Mouse (Mus musculus) embryonic facial prominence, embryonic 11.5 days (tissue): Measurements from ENCODE around the gene Rnf144a. TPM values are rescaled to one million over a fixed set of nuclear protein-coding genes. Genes with fewer than 3 reads are reported as not detected.
"Not testable (repeated sequence)": the region's sequence is repeated elsewhere in the genome, so short reads cannot be mapped to it uniquely, and the experiment has no call there.

Experiments used
- ATAC-seq: fragments of 200-750 bp; cut with Nextera tagmentation; replicated peaks from 2 replicates; pipeline ENCODE4 v1.8.0; 2017; ENCODE audit warnings: low read depth; ENCODE audit not compliant: insufficient number of reproducible peaks, low FRiP score, low TSS enrichment
- DNase-seq: peaks from one replicate; pipeline ENCODE4 v3.0.0-alpha.2; 2015; ENCODE audit warnings: low spot score
- H3K27ac ChIP-seq: fragments of 300-500 bp; sonication (generic); replicated peaks from 2 replicates; pipeline ENCODE4 v1.5.1; 2014; ENCODE audit warnings: mild to moderate bottlenecking, low read depth, low read length, control low read depth
- H3K27me3 ChIP-seq: fragments of 300-500 bp; sonication (generic); 2 replicates; pipeline ENCODE4 v1.6.1; 2014; ENCODE audit warnings: mild to moderate bottlenecking, low read length, moderate library complexity, mixed read lengths; ENCODE audit not compliant: control insufficient read depth, insufficient read depth
- H3K36me3 ChIP-seq: fragments of 300-500 bp; sonication (generic); replicated peaks from 2 replicates; pipeline ENCODE4 v1.6.1; 2014; ENCODE audit warnings: low read depth, mild to moderate bottlenecking, low read length, moderate library complexity, mixed read lengths; ENCODE audit not compliant: control insufficient read depth, insufficient read depth
- H3K4me1 ChIP-seq: fragments of 300-500 bp; sonication (generic); 2 replicates; pipeline ENCODE4 v1.6.1; 2014; ENCODE audit warnings: low read length, mixed read lengths; ENCODE audit not compliant: control insufficient read depth, insufficient read depth
- H3K4me2 ChIP-seq: fragments of 300-500 bp; sonication (generic); 2 replicates; pipeline ENCODE4 v1.6.1; 2014; ENCODE audit warnings: low read depth, mild to moderate bottlenecking, control low read depth, low read length, moderate library complexity
- H3K4me3 ChIP-seq: fragments of 300-500 bp; sonication (generic); 2 replicates; pipeline ENCODE4 v1.5.1; 2014; ENCODE audit warnings: low read depth, low read length, control low read depth
- H3K9ac ChIP-seq: fragments of 300-500 bp; sonication (generic); replicated peaks from 2 replicates; pipeline ENCODE4 v1.6.1; 2014; ENCODE audit warnings: mild to moderate bottlenecking, control low read depth, low read length
- H3K9me3 ChIP-seq: fragments of 300-500 bp; sonication (generic); replicated peaks from 2 replicates; pipeline ENCODE4 v1.6.1; 2016; ENCODE audit warnings: mild to moderate bottlenecking, low read length, inconsistent platforms, mixed read lengths; ENCODE audit not compliant: control insufficient read depth
- WGBS: fragments of 180-500 bp; shearing (Covaris S2); extraction: QIAGEN DNeasy Blood & Tissue Kit; methylation state at CpG from one replicate; pipeline ENCODE4 v1.1.7; 2014; 5-methylcytosine and 5-hydroxymethylcytosine counted together
- polyA plus RNA-seq: library from polyadenylated mRNA; unstranded; fragments of >200 nt; fragmentation: Nextera tagmentation; extraction: Ambion mirVana; gene quantifications from 2 replicates; pipeline ENCODE4 v1.2.1, GENCODE M21; 2014

Gene Rnf144a
- polyA plus RNA-seq, 1 experiment from 2014 or later: 32.2 TPM

GRCm38 (mm10) chr12:26446377-26447045 is 31.5 kb upstream of the Rnf144a start:
- Histone ChIP-seq H3K4me3 (no peak overlapping the region), H3K27me3 (no peaks in the 10 kb centered on the region), H3K36me3 (no peaks in the 10 kb centered on the region), H3K27ac (no peak overlapping the region), H3K9me3 (no peaks in the 10 kb centered on the region), H3K4me2 (no peak overlapping the region), H3K4me1 (no peaks in the 10 kb centered on the region), H3K9ac (no peak overlapping the region)
- ATAC-seq (no peak), DNase-seq (no peak)
- WGBS: 83% methylated on average over 4 of the region's 4 CpGs

DNA sequence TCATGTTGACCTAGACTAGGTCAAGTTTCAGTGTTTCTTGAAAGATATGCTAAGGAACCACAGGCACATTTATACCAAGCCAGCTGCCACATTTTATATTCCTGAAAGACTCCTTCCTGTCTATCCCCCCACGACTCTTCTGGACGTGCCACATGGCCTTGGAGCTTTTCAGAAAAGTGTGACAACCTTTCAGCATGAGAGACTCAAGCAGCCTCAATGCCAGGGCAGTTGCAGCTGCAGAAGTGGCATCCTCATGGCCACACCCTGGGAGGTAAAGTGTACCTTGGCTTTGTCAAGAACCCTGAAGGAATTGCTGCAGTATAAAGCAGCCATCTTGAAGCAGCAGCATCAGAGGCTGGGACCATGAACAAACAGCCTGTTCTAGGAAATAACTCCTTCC is 29.5 kb upstream of the Rnf144a start:
- Histone ChIP-seq H3K36me3 (no peaks in the 10 kb centered on the region), H3K9me3 (no peaks in the 10 kb centered on the region), H3K4me2 (no peak overlapping the region), H3K9ac (no peak overlapping the region), H3K27ac (no peak overlapping the region), H3K27me3 (no peaks in the 10 kb centered on the region), H3K4me1 (no peaks in the 10 kb centered on the region), H3K4me3 (no peak overlapping the region)
- WGBS: 85% methylated on average over 2 of the region's 2 CpGs
- DNase-seq (no peak), ATAC-seq (no peak)

GRCm38 (mm10) chr12:26444054-26444453 is 29.0 kb upstream of the Rnf144a start:
- Histone ChIP-seq H3K9ac (no peak overlapping the region), H3K27me3 (no peaks in the 10 kb centered on the region), H3K27ac (no peak overlapping the region), H3K4me2 (no peak overlapping the region), H3K9me3 (no peaks in the 10 kb centered on the region), H3K36me3 (no peaks in the 10 kb centered on the region), H3K4me1 (no peaks in the 10 kb centered on the region), H3K4me3 (no peak overlapping the region)
- 1% methylated on average over 2 of the region's 2 CpGs for WGBS
- DNase-seq (peak; percentile 82), ATAC-seq (no peak)

DNA sequence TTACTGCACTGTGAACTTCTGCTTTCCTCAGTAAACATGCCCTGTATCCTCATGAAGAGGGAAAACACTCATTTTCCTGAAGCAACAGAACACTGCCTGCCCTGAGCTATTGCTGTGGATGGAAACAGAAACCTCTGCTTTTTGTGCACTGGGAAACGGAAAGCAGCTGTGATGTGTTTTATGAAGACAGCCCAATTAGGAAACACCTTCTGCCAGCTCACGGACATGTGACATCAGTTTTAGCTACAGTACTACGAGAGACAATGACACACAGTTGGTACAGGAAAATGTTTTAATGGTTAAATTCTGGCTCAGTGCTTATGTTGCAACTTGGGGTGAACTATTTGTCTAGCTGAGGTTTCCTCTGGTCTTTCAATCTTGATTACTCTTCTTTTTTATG is 24.3 kb upstream of the Rnf144a start:
- 67% methylated on average over 3 of the region's 3 CpGs for WGBS
- DNase-seq: no peak
- no peak for ATAC-seq
- Histone ChIP-seq H3K9me3 (no peaks in the 10 kb centered on the region), H3K4me3 (no peak overlapping the region), H3K4me2 (no peak overlapping the region), H3K4me1 (no peaks in the 10 kb centered on the region), H3K36me3 (no peaks in the 10 kb centered on the region), H3K27me3 (no peaks in the 10 kb centered on the region), H3K27ac (no peak overlapping the region), H3K9ac (no peak overlapping the region)

DNA sequence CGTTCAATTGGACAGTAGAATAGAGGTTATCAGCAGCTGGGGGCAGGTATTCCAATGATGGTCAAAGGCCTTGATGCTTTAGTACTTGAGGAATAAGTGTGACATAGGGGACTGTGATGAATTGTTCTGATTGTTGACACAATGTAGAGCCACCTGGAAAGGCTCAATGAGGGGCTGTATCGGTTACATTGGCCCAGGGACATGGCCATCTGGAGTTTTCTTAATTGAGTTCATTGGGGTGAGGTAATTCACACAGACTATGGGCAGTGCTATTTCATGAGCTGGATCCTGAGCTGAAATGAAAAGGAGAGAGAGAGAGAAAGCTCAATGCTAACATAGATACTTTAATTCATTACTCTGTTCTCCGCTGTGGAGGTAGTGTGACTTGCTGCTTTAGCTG is 22.9 kb upstream of the Rnf144a start:
- Histone ChIP-seq H3K27ac (no peak overlapping the region), H3K4me1 (no peaks in the 10 kb centered on the region), H3K27me3 (no peaks in the 10 kb centered on the region), H3K4me2 (no peak overlapping the region), H3K36me3 (no peaks in the 10 kb centered on the region), H3K4me3 (no peak overlapping the region), H3K9ac (no peak overlapping the region), H3K9me3 (no peaks in the 10 kb centered on the region)
- no peak for DNase-seq
- ATAC-seq: no peak
- WGBS: 73% methylated on average over 3 of the region's 3 CpGs

GRCm38 (mm10) chr12:26436334-26436733 is 21.3 kb upstream of the Rnf144a start:
- ATAC-seq: no peak
- H3K27ac ChIP-seq: no peak overlapping the region
- 93% methylated on average over 4 of the region's 4 CpGs for WGBS
- no peak overlapping the region for H3K4me2 ChIP-seq
- H3K9me3 ChIP-seq: no peaks in the 10 kb centered on the region
- no peak for DNase-seq
- no peak overlapping the region for H3K4me3 ChIP-seq
- H3K4me1 ChIP-seq: no peaks in the 10 kb centered on the region
- no peak overlapping the region for H3K9ac ChIP-seq
- H3K36me3 ChIP-seq: no peaks in the 10 kb centered on the region
- H3K27me3 ChIP-seq: no peaks in the 10 kb centered on the region

GRCm38 (mm10) chr12:26428771-26429170 is 13.7 kb upstream of the Rnf144a start:
- WGBS: 88% methylated on average over 2 of the region's 2 CpGs

GRCm38 (mm10) chr12:26424841-26425240 is 9.8 kb upstream of the Rnf144a start:
- Histone ChIP-seq H3K27ac (no peak overlapping the region), H3K4me3 (no peak overlapping the region), H3K9ac (no peak overlapping the region), H3K9me3 (no peaks in the 10 kb centered on the region), H3K27me3 (no peaks in the 10 kb centered on the region), H3K4me2 (no peak overlapping the region), H3K4me1 (no peaks in the 10 kb centered on the region), H3K36me3 (no peaks in the 10 kb centered on the region)
- peak; percentile 82 for DNase-seq
- no peak for ATAC-seq
- 93% methylated on average over 2 of the region's 2 CpGs for WGBS

More at GRCm38 (mm10) chr12:26428771-26429170, 13.7 kb upstream of the Rnf144a start:
- H3K27ac ChIP-seq, DNase-seq, H3K9ac ChIP-seq, H3K36me3 ChIP-seq, H3K4me2 ChIP-seq, H3K4me3 ChIP-seq, H3K4me1 ChIP-seq, H3K9me3 ChIP-seq, ATAC-seq, H3K27me3 ChIP-seq: not testable (repeated sequence)
